Mouse (Mus musculus) c-Kit-positive CD71-positive TER-119-negative erythroid progenitor cells, embryonic 14.5 days (primary cell): ENCODE measurements at regions not wholly inside any gene's neighbourhood (a gene's known extent, or its start where the extent isn't known, plus 50 kb on each side); places are given as distances from the start of the nearest gene placed in this dataset.

Source experiments
- DNase-seq: peaks from one replicate; pipeline ENCODE4 v3.0.0-alpha.2; 2013; ENCODE audit warnings: low read depth

- DNase-seq, result no peak
These were observed 76.1 kb upstream of the Dynlt3 start for GRCm38 (mm10) chrX:9738904-9739303.

GRCm38 (mm10) chrX:9742518-9742917, 79.7 kb upstream of the Dynlt3 start:
- DNase-seq, result no peak

- DNase-seq, result peak; percentile 31
These were observed 84.6 kb upstream of the Dynlt3 start for GRCm38 (mm10) chrX:9747305-9747938.

GRCm38 (mm10) chrX:9752954-9753572, 90.3 kb upstream of the Dynlt3 start:
- DNase-seq, result peak; percentile 15

- no peak for DNase-seq
These were observed 77.2 kb upstream of the Hypm start for GRCm38 (mm10) chrX:9769540-9769939.

- no peak for DNase-seq
These were observed 69.2 kb upstream of the Hypm start for GRCm38 (mm10) chrX:9777498-9777897.

- no peak for DNase-seq
These were observed 57.2 kb upstream of the Hypm start for GRCm38 (mm10) chrX:9789542-9789941.
